Mouse (Mus musculus) brain, embryonic 14.5 days (tissue): ENCODE measurements at regions not wholly inside any gene's neighbourhood (a gene's known extent, or its start where the extent isn't known, plus 50 kb on each side); places are given as distances from the start of the nearest gene placed in this dataset.

Source experiments
- CTCF ChIP-seq: fragments of 200-500 bp; IDR thresholded peaks from 2 replicates; pipeline ENCODE4 v1.5.1; 2012; ENCODE audit warnings: inconsistent platforms, mild to moderate bottlenecking, moderate library complexity, borderline replicate concordance; ENCODE audit not compliant: insufficient read depth, insufficient read length; ENCODE audit errors: extremely low read depth
- POLR2A ChIP-seq: fragments of 200-500 bp; IDR thresholded peaks from 2 replicates; pipeline ENCODE4 v1.6.1; 2012; ENCODE audit warnings: mild to moderate bottlenecking, inconsistent platforms, borderline replicate concordance; ENCODE audit not compliant: poor library complexity, insufficient read depth, insufficient read length, severe bottlenecking; ENCODE audit errors: extremely low read depth

DNA sequence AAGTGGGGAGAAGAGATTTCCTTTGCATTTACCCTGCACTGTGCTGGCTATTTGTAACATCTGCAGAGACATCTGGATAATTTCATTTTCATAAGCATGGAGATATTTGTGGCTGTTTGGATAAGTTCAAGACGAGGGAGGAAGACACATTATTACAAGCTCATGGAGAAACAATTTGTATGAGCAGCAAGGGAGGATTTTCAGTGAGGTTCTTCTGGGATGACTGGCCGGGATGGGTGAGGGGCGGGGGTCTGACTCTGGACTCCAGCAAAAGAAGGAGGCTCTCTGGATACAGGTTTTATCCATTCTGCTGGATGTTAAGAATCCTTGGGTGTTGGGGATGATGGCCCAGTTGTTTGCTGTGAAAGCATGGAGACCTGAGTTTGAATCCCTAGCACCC is 246.5 kb upstream of the 9630041A04Rik start:
- no peak for TF ChIP-seq POLR2A
- no peak for TF ChIP-seq CTCF
